Mouse (Mus musculus): ENCODE data around the gene Rnf144a. TPM values are rescaled to one million over a fixed set of nuclear protein-coding genes. Genes with fewer than 3 reads are reported as not detected.
"Not testable (repeated sequence)": the region's sequence is repeated elsewhere in the genome, so short reads cannot be mapped to it uniquely, and the experiment has no call there.

Gene Rnf144a
- polyA plus RNA-seq, 1 experiment from 2014 or later = 64.0 TPM

DNA sequence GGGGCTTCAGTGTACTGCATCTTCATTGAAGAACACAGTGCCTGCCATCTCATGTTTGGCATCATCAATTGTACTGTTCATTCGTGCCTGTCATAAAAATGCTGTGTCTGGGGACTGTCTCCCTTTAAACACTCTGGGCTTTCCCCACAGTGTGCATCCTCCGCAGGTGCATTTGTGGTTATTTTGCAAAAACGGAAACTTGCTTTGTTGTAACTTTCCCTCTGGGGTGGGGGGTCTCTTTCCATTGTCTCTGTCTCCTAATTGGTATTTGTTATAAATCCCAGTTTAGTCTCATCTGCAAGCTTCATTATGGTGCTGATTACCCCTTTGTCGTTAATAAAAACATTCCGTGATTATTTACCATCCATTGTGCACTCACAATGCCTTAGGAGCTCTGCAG, 112.2 kb downstream of the Rnf144a start:
- no peaks in the 10 kb centered on the region for H3K4me1 ChIP-seq
- no peak overlapping the region for H3K27ac ChIP-seq
- H3K9me3 ChIP-seq = no peaks in the 10 kb centered on the region
- peaks cover 4% of the 10 kb centered on the region; the same call in 1 of the 2 replicates for H3K36me3 ChIP-seq
- H3K9ac ChIP-seq = no peak overlapping the region
- ATAC-seq (ENCODE audit: insufficient number of reproducible peaks, insufficient read depth, low FRiP score, low TSS enrichment) = no peak
- H3K4me2 ChIP-seq (replicated peaks) = no peak overlapping the region
- H3K27me3 ChIP-seq = no peaks in the 10 kb centered on the region
- no peak overlapping the region for H3K4me3 ChIP-seq
- 74% methylated on average over 5 of the region's 5 CpGs for WGBS

DNA sequence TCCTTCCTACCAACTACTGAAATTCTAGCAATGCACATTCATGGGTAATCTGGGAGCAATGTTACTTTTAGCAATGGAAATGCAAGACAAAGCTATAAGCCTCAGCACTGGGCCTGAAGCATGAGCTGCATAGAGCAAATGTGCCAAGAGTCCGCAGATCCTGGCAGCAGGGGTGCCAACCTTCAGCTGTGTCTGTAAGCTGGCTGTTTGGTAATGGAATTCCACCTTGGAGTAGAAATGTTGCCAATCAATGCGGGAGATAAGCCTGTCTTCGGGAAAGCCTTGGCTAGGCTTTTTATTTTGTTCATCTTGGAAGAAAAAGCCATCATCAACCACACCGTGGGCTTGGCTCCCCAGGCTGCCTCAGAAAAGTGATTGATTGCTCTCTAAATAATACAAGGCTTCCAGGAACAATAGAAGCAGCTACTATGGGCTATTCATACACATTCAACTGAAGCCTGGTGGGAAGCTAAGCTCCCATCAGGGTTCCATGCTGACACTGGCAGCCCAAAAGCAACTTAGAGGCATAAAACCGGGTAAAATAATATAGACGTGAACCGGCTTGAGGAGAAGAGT, 115.5 kb downstream of the Rnf144a start:
- no peaks in the 10 kb centered on the region for H3K4me1 ChIP-seq
- H3K4me2 ChIP-seq (replicated peaks) = no peak overlapping the region
- ATAC-seq (ENCODE audit: insufficient number of reproducible peaks, insufficient read depth, low FRiP score, low TSS enrichment) = no peak
- H3K4me3 ChIP-seq = no peak overlapping the region
- no peaks in the 10 kb centered on the region for H3K9me3 ChIP-seq
- no peaks in the 10 kb centered on the region for H3K36me3 ChIP-seq
- WGBS = 66% methylated on average over 7 of the region's 7 CpGs
- no peak overlapping the region for H3K27ac ChIP-seq
- H3K27me3 ChIP-seq = no peaks in the 10 kb centered on the region
- no peak overlapping the region for H3K9ac ChIP-seq

DNA sequence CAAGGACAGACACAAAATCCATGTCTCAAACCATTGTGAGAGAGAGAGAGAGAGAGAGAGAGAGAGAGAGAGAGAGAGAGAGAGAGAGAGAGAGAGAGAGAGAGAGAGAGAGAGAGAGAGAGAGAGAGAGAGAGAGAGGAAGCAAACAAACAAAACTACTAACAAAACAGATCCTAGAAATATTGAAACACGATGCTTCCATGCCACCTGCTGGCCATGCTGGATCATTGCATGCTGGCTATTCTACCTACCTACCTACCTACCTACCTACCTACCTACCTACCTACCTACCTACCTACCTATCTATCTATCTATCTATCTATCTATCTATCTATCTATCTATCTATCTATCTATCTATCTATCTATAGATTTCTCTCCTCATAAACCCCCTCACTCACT, 119.1 kb downstream of the Rnf144a start:
- H3K27me3 ChIP-seq; H3K9ac ChIP-seq; H3K4me1 ChIP-seq; H3K9me3 ChIP-seq; H3K36me3 ChIP-seq; H3K27ac ChIP-seq; ATAC-seq (ENCODE audit: insufficient number of reproducible peaks, insufficient read depth, low FRiP score, low TSS enrichment); H3K4me2 ChIP-seq (replicated peaks); H3K4me3 ChIP-seq: not testable (repeated sequence)
- WGBS = 11% methylated on average over 1 of the region's 1 CpGs

DNA sequence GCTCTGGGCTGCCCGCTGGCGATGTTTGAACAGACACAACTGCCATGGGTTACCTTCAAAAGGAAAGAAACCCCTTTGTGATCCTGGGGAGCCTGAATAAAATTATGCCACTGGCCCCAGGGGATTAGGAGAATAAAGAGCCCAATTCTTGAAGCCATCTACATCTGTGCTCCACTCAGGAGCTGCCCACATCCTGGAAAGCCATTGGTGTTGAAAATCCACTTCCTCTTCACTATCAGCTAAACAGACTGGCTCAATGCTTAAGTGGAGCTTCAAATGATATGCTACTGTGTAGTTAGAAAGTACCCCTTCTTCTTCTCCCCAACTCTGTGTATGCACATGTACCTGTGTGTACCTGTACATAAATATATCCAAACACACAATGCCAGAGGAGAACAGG, 125.9 kb downstream of the Rnf144a start:
- H3K4me3 ChIP-seq = no peak overlapping the region
- no peak overlapping the region for H3K27ac ChIP-seq
- no peaks in the 10 kb centered on the region for H3K27me3 ChIP-seq
- 69% methylated on average over 2 of the region's 2 CpGs for WGBS
- ATAC-seq (ENCODE audit: insufficient number of reproducible peaks, insufficient read depth, low FRiP score, low TSS enrichment) = no peak
- H3K36me3 ChIP-seq = no peaks in the 10 kb centered on the region
- H3K9me3 ChIP-seq = no peaks in the 10 kb centered on the region
- no peak overlapping the region for H3K4me2 ChIP-seq (replicated peaks)
- no peaks in the 10 kb centered on the region for H3K4me1 ChIP-seq
- H3K9ac ChIP-seq = no peak overlapping the region

DNA sequence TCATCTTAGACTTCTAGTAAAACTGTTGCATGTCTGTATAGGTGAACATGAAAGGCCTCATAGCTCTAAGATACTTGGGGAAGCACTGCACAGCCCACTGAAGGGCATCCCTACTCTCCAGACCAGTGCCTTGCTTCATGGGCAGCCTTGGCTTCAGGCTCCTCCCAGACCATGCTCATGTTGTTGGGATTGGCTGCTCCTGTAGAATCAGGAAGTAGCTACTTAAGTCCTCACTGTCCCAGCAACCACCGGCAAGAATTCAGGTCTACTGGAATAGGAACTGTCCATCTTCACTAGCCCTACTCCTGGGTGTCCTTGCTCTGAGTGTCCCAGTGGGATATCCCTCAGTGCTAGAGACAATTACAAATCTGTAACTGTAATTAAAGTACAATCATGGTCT, 126.7 kb downstream of the Rnf144a start:
- Histone ChIP-seq H3K27me3 (no peaks in the 10 kb centered on the region), H3K4me2 (replicated peaks) (no peak overlapping the region), H3K36me3 (no peaks in the 10 kb centered on the region), H3K4me1 (no peaks in the 10 kb centered on the region), H3K9ac (no peak overlapping the region), H3K9me3 (no peaks in the 10 kb centered on the region), H3K4me3 (no peak overlapping the region), H3K27ac (no peak overlapping the region)
- 69% methylated on average over 1 of the region's 1 CpGs for WGBS
- no peak for ATAC-seq (ENCODE audit: insufficient number of reproducible peaks, insufficient read depth, low FRiP score, low TSS enrichment)

DNA sequence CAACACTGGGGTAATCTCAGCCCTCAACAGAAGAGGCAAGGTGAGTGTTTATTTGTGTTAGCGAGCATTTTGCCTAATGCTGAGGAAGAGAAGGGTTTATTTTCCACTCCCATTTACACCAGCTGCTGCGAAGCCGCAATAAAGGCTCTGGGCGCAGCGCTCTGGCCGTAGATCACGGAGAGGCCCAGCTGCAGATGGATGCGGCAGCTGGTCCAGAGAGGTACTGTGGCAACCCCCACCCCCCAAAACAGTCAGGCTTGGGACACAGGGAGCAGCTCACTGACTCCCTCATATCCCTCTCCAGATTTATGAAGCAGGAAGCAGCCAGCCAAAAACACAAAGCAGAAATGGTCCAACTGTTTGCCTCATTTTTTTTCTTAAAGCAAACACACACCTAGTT, 129.1 kb downstream of the Rnf144a start:
- no peaks in the 10 kb centered on the region for H3K9me3 ChIP-seq
- H3K27ac ChIP-seq = no peak overlapping the region
- H3K9ac ChIP-seq = no peak overlapping the region
- no peak overlapping the region for H3K4me2 ChIP-seq (replicated peaks)
- no peak for ATAC-seq (ENCODE audit: insufficient number of reproducible peaks, insufficient read depth, low FRiP score, low TSS enrichment)
- 75% methylated on average over 8 of the region's 8 CpGs for WGBS
- H3K4me1 ChIP-seq = no peaks in the 10 kb centered on the region
- H3K27me3 ChIP-seq = no peaks in the 10 kb centered on the region
- H3K36me3 ChIP-seq = no peaks in the 10 kb centered on the region
- H3K4me3 ChIP-seq = no peak overlapping the region

DNA sequence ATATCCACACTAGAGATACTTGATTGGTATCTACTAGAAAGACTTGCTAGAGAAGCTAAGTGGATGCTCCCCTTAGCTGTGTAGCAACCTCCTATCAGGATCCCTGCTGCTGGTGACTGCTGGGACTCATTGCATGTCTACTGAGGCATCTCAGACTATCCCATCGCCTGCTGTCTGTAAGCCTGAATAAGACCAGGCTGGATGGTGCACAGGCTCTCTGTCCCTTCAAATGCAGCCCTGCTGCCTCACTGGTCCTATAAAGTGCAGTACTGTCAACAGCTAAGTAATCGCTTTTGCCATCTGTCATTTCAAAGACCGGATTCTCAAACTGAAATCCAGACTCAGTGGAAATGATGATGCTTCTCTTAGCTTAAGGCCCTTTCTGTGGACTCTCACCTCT, 129.6 kb downstream of the Rnf144a start:
- no peak for ATAC-seq (ENCODE audit: insufficient number of reproducible peaks, insufficient read depth, low FRiP score, low TSS enrichment)
- Histone ChIP-seq H3K9me3 (no peaks in the 10 kb centered on the region), H3K36me3 (no peaks in the 10 kb centered on the region), H3K27me3 (no peaks in the 10 kb centered on the region), H3K27ac (no peak overlapping the region), H3K4me3 (no peak overlapping the region), H3K4me1 (no peaks in the 10 kb centered on the region), H3K4me2 (replicated peaks) (no peak overlapping the region), H3K9ac (no peak overlapping the region)
- 73% methylated on average over 3 of the region's 3 CpGs for WGBS

DNA sequence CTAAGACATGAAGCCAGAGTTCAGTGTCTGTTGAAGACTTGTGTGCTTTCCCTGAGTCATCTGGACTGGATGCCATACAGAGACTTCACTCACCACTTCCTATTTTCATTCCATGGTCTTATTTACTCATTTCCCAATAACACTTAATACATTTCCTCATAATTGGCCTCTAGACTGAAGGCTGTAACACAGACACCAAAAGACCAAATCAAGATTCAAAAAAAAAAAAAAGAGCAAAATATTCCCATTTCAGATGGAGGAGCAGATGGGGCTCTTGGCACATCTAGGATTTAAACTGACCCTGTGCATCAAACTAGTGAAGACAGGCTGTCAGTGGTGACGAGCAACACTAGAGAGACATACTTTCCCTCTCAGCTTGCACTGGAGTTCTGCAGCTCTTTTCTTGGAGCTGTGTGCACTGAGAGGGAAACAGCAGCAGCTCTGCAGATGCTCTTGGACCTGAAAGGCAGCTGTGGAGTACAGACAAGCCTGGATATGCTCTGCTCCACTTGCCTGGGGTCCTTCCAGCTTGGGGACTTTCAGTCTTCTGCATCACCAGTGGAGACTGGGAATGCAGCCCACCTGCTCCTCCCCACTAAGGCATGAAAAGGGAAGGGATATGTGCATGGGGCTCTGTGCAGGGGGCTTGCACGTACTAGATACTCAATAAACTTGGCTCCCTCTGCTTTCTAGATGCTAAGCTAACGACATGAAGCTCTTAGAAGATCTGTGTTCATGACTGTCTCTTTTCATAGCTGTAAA, 134.2 kb downstream of the Rnf144a start:
- Histone ChIP-seq H3K4me1 (peaks cover 11% of the 10 kb centered on the region; the same call in 1 of the 2 replicates), H3K27me3 (no peaks in the 10 kb centered on the region), H3K27ac (no peak overlapping the region), H3K9me3 (no peaks in the 10 kb centered on the region), H3K4me3 (no peak overlapping the region), H3K9ac (no peak overlapping the region), H3K36me3 (no peaks in the 10 kb centered on the region), H3K4me2 (replicated peaks) (no peak overlapping the region)
- ATAC-seq (ENCODE audit: insufficient number of reproducible peaks, insufficient read depth, low FRiP score, low TSS enrichment) = no peak
- WGBS = 68% methylated on average over 3 of the region's 3 CpGs

DNA sequence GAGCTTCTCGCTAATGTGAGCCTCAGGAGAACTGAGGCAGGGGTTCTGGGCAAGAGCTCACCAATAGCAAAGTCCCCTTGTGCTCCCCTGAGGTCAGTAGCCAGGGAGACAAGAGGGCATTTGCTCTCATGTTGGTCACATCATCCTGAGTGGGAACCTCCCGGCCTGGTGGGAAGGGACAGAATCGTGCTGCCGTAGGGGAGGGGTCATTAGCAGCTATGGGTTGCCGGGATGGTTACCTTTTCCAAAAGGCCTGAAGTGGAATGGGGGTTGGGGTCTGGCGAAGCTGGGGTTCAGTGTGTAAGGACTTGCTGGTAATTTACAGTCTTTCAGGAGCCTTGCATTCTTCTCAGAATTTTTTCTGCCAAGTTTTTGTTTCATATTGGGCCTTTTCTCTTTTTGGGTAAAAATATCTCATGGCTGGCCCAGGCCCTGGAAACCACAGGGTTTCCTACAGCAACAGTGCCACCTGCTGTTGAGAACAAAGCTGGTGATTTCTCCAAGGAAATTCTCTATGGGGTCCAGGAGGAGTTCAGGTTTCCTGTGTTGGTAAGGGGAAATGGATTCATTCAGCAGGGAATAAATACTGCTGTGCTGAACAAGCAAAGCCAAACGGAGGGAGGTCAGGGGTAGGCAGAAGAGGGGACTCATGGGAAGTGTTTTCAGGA, 137.9 kb downstream of the Rnf144a start:
- 43% methylated on average over 7 of the region's 7 CpGs for WGBS
- peaks cover 11% of the 10 kb centered on the region; the same call in 1 of the 2 replicates for H3K4me1 ChIP-seq
- H3K9ac ChIP-seq = no peak overlapping the region
- H3K36me3 ChIP-seq = no peaks in the 10 kb centered on the region
- H3K4me3 ChIP-seq = no peak overlapping the region
- no peaks in the 10 kb centered on the region for H3K27me3 ChIP-seq
- 0 out of 2 replicates have a peak overlapping the region, but pooled peaks have one; percentile 36 for H3K27ac ChIP-seq
- ATAC-seq (ENCODE audit: insufficient number of reproducible peaks, insufficient read depth, low FRiP score, low TSS enrichment) = no peak
- no peak overlapping the region for H3K4me2 ChIP-seq (replicated peaks)
- H3K9me3 ChIP-seq = no peaks in the 10 kb centered on the region

DNA sequence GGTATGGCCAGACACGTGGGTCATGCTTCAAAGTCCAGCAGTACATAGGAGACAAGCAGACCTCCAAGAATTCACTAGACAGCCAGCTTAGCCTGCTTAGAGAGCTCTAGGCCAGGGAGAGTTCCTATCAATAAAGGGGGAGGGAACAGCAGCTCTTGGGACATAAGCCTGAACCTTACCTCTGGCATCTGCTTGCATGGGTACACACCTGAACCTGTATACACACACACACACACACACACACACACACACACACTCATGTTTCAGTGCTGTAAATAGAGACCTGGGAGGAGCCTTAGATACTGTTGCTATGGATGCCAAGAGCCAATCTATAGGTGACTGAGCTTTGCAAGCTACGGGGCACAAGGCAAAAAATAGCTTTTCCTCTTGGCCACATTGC, 138.5 kb downstream of the Rnf144a start:
- no peaks in the 10 kb centered on the region for H3K36me3 ChIP-seq
- H3K9ac ChIP-seq = no peak overlapping the region
- peaks cover 11% of the 10 kb centered on the region; the same call in 1 of the 2 replicates for H3K4me1 ChIP-seq
- ATAC-seq (ENCODE audit: insufficient number of reproducible peaks, insufficient read depth, low FRiP score, low TSS enrichment) = no peak
- no peak overlapping the region for H3K4me2 ChIP-seq (replicated peaks)
- no peak overlapping the region for H3K4me3 ChIP-seq
- no peak overlapping the region for H3K27ac ChIP-seq
- no peaks in the 10 kb centered on the region for H3K27me3 ChIP-seq
- no peaks in the 10 kb centered on the region for H3K9me3 ChIP-seq
- 71% methylated on average over 2 of the region's 2 CpGs for WGBS
